Mouse (Mus musculus) inflammation-experienced regulatory T-cells, adult 16 weeks (primary cell): ENCODE measurements around the gene Slc38a8. TPM values are rescaled to one million over a fixed set of nuclear protein-coding genes. Genes with fewer than 3 reads are reported as not detected.

Experiments
- polyA plus RNA-seq: library from polyadenylated mRNA; unstranded; fragments of 100-300 nt; shearing (Covaris generic); gene quantifications from one replicate; pipeline ENCODE4 v1.2.1, GENCODE M21; 2017

The Slc38a8 gene
- polyA plus RNA-seq: not detected

DNA sequence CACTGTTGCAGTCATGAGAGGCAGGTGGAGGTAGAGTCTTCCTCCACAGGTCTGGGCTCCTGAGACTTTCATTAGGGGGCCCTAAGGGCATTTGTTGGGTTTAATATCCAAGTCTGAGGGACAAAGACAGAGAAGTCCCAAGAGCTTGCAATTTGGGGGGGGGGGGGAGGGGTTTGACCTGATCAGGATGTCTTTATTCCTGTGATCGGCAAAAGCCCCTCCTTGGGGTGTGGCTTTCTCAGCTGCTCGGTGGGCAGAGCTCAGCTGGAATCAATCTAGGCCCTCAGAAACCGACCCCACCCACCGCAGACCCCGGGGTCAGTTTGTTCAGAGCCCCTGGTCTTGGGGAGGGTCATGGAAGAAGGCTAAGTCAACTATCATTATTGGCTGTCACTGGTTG lies at the start of gene Slc38a8:
Gene Slc38a8 (minus strand): TSS at position 101 of the 400 bp plus-strand sequence.

DNA sequence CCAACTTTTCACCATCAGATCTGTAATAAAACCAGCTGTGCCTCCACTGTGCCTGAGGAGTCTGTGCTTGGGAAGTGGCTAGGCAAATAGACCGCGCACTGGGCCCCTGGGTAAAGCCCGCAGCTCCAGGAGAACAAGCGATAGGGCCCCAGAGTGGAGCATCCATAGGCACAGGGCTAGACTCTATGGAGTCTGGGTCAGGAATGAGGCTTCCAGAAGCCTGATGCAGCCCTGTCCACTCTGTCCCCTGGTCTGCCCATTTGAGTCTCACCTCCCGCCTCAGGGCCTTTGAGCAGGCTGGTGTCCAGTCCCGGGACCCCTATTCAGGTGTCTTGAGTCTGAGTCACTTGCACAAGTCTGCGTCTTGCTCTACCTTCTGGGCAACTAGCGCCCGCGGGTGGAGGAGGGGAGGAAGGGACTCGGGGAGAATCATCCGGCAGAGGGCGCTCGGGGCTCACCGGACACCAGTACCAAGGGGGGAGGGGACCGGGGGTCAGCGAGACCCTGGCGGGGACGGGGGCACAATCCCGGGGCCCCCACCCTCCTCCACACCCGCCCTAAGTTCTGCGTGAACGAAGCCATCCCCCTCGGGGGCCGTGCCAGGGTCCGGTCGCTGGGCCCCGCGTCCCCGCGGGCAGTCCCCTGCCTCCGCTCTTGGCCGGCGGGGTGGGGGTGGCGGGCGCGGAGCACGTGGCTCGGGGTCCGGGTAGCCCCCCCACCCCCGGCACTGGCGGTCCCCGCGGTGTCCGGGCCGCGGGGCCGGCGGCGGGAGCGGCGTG lies 55.1 kb downstream of the Slc38a8 start, which contains the start of gene Necab2:
Gene Necab2 (plus strand): TSS at position 509 of the 779 bp plus-strand sequence.

DNA sequence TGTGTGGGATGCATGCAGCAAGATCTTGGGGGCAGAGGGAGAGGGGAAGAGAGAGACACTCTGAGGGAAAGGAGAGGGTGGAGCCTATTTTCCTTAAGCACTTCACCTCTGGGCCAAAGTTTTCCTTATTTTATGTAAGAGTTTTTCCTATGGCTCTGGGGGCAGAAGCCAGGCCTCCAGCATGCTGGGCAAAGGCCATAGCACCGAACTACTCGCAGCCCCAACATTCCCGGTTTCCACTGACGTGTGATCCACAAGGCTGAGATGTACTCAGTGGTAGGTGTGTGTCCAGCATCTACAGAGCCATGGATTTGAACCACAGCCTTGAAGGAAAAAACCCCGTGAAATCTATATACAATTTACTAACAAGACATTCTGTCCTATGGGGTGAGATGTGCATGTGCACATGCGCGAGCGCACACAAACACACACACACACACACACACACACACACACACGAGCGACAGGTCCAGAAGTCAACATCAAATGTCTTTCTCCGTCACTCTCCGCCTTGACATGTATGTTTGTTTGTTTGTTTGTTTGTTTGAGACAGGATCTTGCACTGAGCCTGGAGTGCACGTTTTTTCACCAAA lies 67.8 kb downstream of the Slc38a8 start, which contains the start of gene Osgin1:
Gene Osgin1 (plus strand): TSS at position 543 of the 593 bp plus-strand sequence.

Other genes starting within 250 kb of the Slc38a8 start
- gene Hsbp1, start 157.2 kb downstream of the Slc38a8 start, polyA plus RNA-seq: 196 TPM
- gene Mlycd, start 106.8 kb downstream of the Slc38a8 start, polyA plus RNA-seq: 1.9 TPM
- gene Osgin1, start 67.6 kb downstream of the Slc38a8 start, polyA plus RNA-seq: 28.1 TPM
- not detected for gene Necab2, start 55.0 kb downstream of the Slc38a8 start, polyA plus RNA-seq
- gene Mbtps1, start 57.0 kb upstream of the Slc38a8 start, polyA plus RNA-seq: 126 TPM
- 138 TPM for gene Hsdl1, start 73.5 kb upstream of the Slc38a8 start, polyA plus RNA-seq
- gene Dnaaf1, start 73.5 kb upstream of the Slc38a8 start, polyA plus RNA-seq: not detected
- 44.3 TPM for gene Taf1c, start 103.5 kb upstream of the Slc38a8 start, polyA plus RNA-seq
- gene Adad2, start 111.0 kb upstream of the Slc38a8 start, polyA plus RNA-seq: not detected
- gene Kcng4, start 134.0 kb upstream of the Slc38a8 start, polyA plus RNA-seq: not detected
- gene Wfdc1, start 164.7 kb upstream of the Slc38a8 start, polyA plus RNA-seq: not detected
- not detected for gene Atp2c2, start 198.3 kb upstream of the Slc38a8 start, polyA plus RNA-seq